Mouse (Mus musculus): ENCODE results near the gene Bmp10.

DNA sequence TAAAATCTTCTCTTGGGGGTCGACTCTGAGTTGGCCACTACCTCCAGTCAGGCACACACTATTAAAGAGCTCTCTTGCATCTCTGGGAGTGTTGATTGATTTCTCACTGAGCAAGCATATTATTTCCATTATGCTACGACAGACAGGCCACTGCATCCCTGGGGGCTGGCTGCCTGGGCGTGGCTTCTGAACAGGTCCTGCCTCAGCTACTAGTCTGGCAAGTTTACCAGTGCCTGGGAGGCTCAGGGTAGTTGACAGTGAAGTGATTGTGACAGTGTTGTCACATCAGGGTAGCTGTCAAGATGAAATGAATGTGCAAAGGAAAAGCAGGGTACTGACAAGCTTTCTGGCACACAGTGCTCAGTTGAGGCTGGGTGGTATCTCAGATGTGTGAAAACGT is 50.1 kb downstream of the Bmp10 start:
- TF ChIP-seq POLR2A (IDR thresholded peaks at IDR 0.05; ENCODE audit: low read depth, low read length): no peak
- TF ChIP-seq CTCF (IDR thresholded peaks at IDR 0.05; ENCODE audit: extremely low read depth, insufficient read length, insufficient replicate concordance, low read depth, low read length): no peak

Measured in small intestine, adult 2 months (tissue).